Mouse (Mus musculus) hindlimb bud, embryonic 11.5 days (tissue): ENCODE data around the gene Gm20479.

Experiments used
- DNase-seq: peaks from one replicate; pipeline ENCODE4 v3.0.0-alpha.2; 2012; ENCODE audit warnings: low read depth, low spot score; ENCODE audit errors: extremely low spot score

Gene Gm20479

GRCm38 (mm10) chr7:27367976-27368375 lies 10.8 kb upstream of the Gm20479 start:
- no peak for DNase-seq

DNA sequence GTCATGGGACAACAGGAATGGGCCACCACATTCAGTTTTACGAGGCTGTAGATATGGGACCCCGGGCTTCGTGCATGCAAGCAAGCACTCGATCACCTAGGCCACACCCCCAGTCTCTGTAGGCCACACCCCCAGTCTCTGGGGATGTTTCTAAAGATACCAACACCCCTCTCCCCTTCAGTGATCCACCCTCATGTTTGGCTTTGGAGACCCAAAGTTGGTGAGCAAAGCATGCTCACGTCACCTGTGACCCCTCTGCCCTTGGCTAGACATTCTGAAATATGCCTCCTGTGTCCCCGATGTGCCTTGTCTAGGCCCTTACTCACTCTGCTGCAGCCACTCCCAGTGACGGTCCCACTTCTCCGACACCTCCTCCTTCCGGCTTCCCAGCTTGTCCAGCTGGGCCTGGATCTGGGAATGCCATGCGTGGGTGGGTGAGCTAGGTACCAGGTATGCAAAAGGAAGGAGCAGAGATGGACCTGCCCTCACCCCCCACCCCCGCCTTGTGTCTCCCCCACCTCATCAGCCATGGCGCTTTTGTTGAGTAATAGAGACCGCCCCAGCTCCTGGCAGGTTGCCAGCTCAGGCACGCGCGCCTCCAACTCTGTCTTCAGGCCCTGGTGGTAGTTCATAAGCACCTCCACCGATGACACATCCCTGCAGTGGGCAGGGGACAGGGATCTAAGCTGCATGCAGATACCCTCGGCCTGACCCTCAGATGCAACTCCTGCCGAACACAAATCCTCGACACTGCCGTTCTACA lies 9.0 kb upstream of the Gm20479 start:
- no peak for DNase-seq

GRCm38 (mm10) chr7:27364379-27364778 lies 7.2 kb upstream of the Gm20479 start:
- no peak for DNase-seq

DNA sequence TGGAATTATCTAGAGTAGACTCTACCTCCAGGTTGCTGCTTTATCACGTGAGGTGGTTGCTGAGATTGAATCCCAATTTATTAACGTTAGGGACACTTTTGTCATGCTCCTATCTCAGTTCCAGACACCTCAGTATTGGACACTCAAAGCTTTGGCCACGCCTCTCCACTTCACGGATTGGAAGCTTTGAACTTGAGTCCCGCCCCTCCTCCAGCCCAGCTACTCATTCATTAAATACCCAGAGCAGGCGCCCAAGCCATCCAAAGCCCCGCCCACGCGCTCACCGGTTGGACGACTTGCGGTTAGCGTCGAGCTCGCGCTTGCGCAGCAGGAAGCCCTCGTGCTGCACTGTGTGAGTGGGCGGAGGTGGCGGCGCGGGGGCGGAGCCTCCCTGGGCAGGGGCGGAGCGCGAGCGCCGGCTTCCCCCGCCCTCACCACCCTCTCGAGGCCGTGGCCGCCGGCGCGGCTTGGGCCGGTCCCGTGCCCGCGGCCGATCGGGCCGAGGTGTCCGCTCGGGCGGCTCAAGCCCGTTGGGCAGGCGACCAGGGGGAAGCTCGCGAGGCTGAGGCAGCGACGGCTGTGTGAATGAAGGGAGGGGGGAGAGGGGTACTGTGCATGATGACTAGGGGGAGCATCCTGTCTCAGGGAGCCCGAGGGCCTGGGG lies 4.2 kb upstream of the Gm20479 start:
- DNase-seq: peak; percentile 96

- no peak for DNase-seq
These were observed 3.5 kb upstream of the Gm20479 start for GRCm38 (mm10) chr7:27360749-27361148.

DNA sequence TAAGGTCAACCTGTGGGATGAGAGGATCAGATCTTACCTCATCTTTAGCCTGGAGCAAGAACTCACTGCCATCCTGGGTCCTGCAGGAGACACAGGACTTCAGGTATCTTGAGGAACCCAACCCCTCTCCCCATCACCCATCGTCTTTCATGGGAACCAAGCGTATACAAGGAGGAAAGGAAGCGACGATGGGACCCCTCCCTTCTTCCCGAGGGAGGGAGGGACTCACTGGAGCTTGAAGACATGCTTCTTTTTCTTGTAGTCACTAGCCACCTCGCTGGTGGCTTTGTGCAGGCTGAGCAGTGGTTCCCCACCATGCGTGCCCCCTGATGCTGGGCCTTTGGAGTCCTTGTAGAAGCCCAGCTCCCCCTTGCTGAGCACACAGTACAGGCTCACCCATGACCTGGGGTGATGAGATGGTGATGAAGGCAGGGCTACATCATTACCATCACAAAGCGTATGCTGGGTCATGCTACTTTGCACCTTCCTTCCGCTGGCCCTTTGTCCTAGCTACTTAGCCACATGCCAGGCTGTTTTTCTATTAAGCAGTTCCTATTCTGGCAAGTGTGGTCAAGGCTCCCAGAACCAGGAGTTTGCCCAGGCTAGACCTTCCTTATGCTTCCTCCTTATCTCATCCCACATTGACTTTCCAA lies 2.6 kb upstream of the Gm20479 start:
- no peak for DNase-seq

DNA sequence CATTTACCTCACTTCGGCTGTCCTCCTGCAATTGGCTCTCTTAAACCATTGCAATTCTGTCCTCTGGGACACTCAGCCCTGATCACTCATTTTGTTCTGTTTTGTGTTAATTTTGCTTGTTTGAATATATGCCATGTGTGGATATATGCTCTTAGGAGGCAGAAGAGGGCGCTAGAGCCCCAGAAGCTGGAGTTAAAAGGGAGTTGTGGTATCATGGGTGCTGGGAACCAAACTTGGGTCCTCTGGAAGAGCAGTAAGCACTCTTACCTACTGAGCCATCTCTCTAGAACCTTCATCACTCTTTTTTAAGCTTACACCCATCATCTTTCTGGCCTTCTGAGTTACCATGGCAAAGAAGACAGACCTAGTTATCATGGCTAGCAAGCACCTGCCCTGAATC lies 1.9 kb upstream of the Gm20479 start:
- DNase-seq: no peak

DNA sequence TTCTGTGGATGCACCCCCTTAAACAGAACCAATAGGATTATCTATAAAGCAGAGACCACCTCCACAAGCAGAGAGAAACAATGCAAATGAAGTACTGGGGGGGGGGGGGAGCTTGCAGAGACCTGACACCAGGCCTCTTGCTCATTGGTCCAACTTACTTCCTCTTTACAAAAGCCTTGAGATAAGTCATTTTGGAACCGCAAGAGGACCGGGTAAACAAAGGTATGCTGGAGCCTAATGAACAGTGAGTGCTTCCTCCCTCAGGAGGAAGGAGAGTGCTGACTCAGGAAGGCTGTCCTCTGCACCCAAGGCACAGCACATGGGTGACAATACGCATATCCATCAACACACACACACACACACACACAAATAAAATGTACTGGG lies 368 bp upstream of the Gm20479 start:
- no peak for DNase-seq

GRCm38 (mm10) chr7:27356248-27356647 lies 971 bp downstream of the Gm20479 start:
- DNase-seq: no peak

DNA sequence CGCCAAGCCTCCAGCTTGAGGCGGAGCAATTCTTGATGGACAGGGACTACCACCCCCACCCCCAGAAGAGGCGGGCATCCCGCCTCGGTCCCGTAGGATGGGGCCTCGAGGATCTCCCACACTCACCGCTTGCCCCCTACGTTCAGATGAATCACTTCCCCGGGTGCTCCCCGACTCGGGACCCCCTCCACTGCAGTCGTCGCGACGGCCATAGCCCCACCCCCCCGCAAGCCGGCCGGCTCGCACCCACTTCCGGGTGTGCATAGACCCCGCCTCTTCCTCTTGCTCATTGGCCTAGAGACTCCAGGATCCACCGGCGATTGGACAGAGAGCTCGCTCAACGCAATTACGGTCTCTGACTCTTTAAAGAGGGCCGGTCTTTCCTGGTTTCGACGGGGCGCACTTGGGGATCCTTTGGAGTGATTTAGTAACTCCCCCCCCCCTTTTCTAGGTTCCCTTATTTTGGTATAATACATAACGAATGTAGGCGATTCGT lies 1.4 kb downstream of the Gm20479 start, which contains the start of gene Shkbp1:
TSS of gene Shkbp1 (minus strand) at position 275 of the 496 bp plus-strand sequence.
- DNase-seq: peak; percentile 52

GRCm38 (mm10) chr7:27355261-27355660 lies 2.0 kb downstream of the Gm20479 start:
- DNase-seq: no peak

- no peak for DNase-seq
These were observed 2.4 kb downstream of the Gm20479 start for GRCm38 (mm10) chr7:27354783-27355182.

- no peak for DNase-seq
These were observed 3.1 kb downstream of the Gm20479 start for GRCm38 (mm10) chr7:27354144-27354543.

- DNase-seq: no peak
These were observed 11.8 kb downstream of the Gm20479 start for GRCm38 (mm10) chr7:27345444-27345843.

GRCm38 (mm10) chr7:27342595-27342994 lies 14.6 kb downstream of the Gm20479 start:
- DNase-seq: no peak

GRCm38 (mm10) chr7:27339519-27339918 lies 17.7 kb downstream of the Gm20479 start:
- no peak for DNase-seq

- DNase-seq: no peak
These were observed 18.1 kb downstream of the Gm20479 start for GRCm38 (mm10) chr7:27339114-27339513.

DNA sequence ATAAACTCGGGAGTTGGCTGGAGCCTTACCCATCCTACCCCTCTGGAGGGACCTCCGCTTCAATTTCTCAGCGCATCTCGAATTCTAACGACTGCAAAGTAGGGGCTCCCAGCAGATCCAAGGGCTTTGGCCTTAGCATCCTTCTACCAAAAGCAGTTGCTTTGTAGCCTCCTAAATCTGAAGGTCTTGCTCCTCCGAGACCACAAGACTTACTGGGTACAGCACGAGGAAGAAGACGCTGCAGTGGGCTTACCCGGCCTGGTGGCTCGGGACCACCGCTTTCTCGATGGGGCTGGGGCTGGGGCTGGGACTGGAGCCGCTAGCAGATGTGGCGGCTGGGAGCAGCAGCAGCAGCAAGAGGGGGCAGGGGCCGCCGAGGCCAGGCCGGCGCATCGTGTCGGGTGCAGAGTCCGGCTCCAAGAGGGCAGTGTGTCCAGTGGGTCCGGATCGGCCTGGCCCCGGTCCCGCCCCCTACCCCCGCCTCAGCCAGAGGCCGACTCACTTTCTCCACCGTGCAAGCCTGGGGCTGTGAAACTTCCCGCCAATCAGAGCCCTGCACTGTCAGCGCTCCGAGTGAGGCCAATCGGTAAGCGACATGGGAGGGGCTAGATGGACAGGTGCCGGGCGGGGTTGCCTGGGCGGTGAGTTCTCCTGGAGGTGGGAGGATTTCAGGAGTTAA lies 19.9 kb downstream of the Gm20479 start, which contains the start of gene Ltbp4:
TSS of gene Ltbp4 (minus strand) at position 518 of the 679 bp plus-strand sequence.
- DNase-seq: no peak

- DNase-seq: peak; percentile 92
These were observed 21.0 kb downstream of the Gm20479 start for GRCm38 (mm10) chr7:27335928-27336823.
